Mouse (Mus musculus) cerebellum, postnatal 10 days (tissue): ENCODE results near the gene Aldoart1.

Source experiments
- DNase-seq, 2 experiments: peaks; one replicate each; pipeline ENCODE4 v3.0.0; 2021; ENCODE audit warnings: mixed read lengths in 2 of 2

Gene Aldoart1

DNA sequence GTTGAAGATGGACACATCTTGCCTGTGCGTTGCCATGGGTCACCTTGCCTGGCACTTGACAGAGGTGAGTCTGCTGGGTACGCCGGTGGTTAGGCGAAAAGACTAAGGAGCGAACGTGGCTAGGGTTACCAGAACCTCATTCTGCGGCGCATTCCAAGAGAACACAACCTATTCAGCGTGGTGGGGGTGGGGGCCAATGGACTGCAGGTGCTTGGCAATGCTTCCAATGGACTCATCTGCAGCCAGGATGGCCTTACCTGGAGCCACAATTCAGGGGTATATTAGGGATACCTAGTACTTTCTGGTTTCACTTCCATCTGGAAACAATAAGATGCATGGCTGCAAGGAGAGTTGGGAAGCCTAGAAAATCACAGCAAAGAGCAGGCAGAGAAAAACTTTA, at the start of gene Aldoart1:
Gene Aldoart1 (minus strand): TSS at position 101 of the 400 bp plus-strand sequence.
- DNase-seq = no peak

DNA sequence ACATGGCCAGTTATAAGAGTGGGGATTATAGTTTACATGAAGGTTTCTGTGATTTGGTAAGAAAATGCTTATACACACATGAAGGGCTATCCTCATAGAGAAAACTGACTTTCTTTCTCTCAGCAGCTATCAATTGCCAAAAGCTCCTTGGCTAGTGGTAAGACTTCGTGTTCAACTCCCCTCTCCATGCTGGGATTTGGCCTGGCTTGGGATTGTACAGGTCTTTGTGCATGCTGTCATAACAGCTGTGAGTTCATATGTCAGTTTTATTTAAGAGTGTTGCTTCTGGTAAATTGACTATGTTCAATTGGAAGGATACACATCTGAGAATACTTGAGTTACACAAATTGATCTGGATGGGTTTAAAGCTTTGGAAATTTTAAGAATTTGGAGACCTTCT, 49.1 kb upstream of the Aldoart1 start:
- peak; percentile 85 to 91 for DNase-seq

DNA sequence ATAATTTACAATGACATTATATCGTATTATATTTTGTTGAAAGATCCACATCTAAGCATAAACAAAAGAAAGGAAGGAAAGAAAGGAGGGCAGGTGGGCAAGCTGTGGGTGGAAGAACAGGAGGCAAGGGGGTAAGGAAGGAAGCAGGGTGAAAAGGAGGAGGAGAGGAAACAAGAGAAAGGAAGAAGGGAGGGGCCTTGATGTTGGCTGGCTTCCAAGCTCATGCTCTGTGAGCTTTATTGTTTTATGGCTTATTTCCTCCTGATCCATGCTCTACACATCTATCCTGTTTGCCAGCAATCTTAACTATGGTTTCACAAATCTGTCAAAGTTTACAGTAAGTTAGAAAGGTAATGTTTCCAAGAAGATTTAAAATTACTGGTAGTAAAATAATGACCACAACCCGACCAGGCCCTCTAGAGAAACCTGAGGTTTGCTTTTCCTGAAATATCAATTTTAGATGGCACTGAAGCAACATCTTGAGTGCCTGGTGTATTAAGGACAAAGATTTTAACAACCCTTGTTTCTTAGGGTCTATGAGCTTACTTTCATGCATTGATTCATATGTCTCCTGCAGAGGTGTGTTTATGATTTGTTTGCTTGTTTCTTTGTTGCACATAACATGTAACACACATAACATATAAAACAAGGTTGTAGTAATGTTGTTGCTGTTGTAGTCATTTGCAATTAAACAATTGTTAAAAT, 13.1 kb upstream of the Aldoart1 start:
- peak in 1 of 2 experiments; percentile 11 for DNase-seq

DNA sequence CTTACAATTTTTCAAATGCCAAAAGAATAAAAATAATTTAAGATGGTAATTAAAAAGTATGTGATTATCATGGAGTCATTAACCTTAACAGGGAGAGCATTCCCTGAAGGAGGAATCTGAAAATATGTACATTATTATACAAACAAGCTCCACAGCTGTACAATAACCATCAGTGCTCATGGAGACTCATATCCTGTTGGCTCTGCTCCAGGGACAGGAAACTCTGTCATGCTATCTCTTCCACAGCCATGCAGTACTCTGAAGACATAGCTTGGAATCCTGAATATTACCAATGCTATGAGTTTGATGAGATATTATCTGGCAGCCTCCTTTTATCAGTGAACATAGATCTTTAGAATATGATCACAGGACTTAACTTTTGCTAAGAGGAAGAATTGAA, 8.2 kb downstream of the Aldoart1 start:
- no peak for DNase-seq

DNA sequence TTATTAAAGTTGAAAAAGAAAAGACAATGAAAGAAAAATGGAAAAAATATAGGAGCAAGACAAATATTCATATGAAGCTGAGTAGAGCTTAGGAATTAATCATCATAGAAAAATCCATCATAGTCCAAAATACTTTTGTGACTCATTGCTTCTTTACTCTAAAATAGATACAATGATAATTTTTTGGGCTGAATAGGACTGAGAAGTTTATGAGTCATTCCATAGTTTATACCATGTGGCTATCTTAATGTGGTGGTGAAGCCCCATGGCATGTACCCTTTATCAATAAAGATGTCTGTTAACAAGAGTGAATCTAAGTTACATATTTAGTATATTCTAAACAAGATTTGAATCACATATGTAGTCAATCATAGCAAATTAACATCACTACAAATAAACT, 9.4 kb downstream of the Aldoart1 start:
- DNase-seq = no peak

DNA sequence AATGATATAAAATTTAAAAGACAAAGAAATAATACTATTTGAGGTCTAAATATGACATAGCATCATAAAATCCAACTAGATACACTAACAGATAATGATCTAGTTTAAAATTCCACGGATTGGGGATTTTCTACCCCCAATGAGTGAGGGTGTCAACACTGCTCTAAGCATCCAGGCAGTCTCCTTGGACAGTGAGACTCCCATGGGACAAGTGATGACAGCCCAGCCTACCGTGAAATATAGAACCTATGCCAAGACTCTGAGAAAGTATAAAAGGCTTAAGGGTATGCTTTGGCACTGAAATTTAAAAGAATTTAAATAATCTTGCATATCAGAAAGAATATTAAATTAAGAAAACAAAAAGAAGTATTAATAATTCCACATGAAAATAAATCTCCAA, 16.0 kb downstream of the Aldoart1 start:
- peak; percentile 38 to 58 for DNase-seq

DNA sequence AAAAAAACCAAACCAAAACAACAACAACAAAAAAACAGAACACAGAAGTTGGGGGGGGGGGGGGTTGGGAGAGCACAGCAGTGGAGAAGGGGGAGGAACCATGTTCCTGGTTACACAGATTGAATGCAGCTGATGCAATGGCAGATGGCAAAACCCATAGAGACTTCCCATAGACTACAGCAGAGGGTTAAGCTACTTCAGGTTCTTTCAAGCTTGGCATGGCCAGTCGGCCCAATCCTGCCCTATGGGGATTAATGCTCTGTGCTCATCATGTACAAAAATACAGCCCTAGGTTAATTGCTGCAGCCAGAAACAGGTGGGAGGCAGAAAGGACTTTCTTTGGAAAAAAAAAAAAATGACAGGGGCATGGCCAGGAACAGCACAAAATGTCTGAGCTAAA, 17.0 kb downstream of the Aldoart1 start:
- peak; percentile 29 to 64 for DNase-seq

DNA sequence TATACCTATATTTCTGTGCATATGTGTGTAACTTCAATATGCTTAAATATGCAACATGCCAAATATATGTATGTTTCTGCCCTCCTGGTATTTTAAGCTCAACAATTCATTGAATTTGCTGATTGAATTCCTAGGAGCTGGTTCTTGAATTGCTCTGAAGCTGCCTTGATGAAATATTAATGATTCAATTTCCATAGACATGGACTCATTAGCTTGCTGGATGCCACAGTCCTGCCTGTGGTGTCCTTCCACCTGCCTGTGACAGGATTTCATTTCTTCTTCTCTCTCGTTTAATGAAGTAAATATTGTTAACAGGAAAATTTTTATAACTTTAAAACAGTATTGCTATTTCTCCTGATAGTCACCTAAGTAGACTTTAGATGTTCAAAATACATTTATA, 51.6 kb downstream of the Aldoart1 start:
- DNase-seq = no peak
